Mouse (Mus musculus) midbrain, embryonic 15.5 days (tissue): ENCODE data around the gene Phlda1. TPM values are rescaled to one million over a fixed set of nuclear protein-coding genes. Genes with fewer than 3 reads are reported as not detected.

Experiments
- ATAC-seq: fragments of 200-750 bp; cut with Nextera tagmentation; replicated peaks from 2 replicates; pipeline ENCODE4 v1.8.0; 2017; ENCODE audit warnings: moderate TSS enrichment
- H3K27ac ChIP-seq: fragments of 300-500 bp; sonication (generic); 2 replicates; pipeline ENCODE4 v1.5.1; 2015; ENCODE audit warnings: mild to moderate bottlenecking, inconsistent platforms
- H3K27me3 ChIP-seq: fragments of 300-500 bp; sonication (generic); replicated peaks from 2 replicates; pipeline ENCODE4 v1.6.1; 2015; ENCODE audit warnings: inconsistent platforms
- H3K36me3 ChIP-seq: fragments of 300-500 bp; sonication (generic); replicated peaks from 2 replicates; pipeline ENCODE4 v1.6.1; 2015; ENCODE audit warnings: inconsistent platforms
- H3K4me1 ChIP-seq: fragments of 300-500 bp; sonication (generic); 2 replicates; pipeline ENCODE4 v1.6.1; 2015; ENCODE audit warnings: inconsistent platforms
- H3K4me2 ChIP-seq: fragments of 300-500 bp; sonication (generic); 2 replicates; pipeline ENCODE4 v1.6.1; 2015; ENCODE audit warnings: inconsistent platforms, mild to moderate bottlenecking, moderate library complexity
- H3K4me3 ChIP-seq: fragments of 300-500 bp; sonication (generic); 2 replicates; pipeline ENCODE4 v1.5.1; 2015; ENCODE audit warnings: mild to moderate bottlenecking, inconsistent platforms
- H3K9ac ChIP-seq: fragments of 300-500 bp; sonication (generic); 2 replicates; pipeline ENCODE4 v1.6.1; 2015; ENCODE audit warnings: mild to moderate bottlenecking, inconsistent platforms
- H3K9me3 ChIP-seq: fragments of 300-500 bp; sonication (generic); 2 replicates; pipeline ENCODE4 v1.6.1; 2016; ENCODE audit warnings: inconsistent platforms
- WGBS: fragments of 180-500 bp; shearing (Covaris S2); methylation state at CpG from one replicate; pipeline ENCODE4 v1.1.7; 2015; ENCODE audit warnings: mixed read lengths; 5-methylcytosine and 5-hydroxymethylcytosine counted together
- polyA plus RNA-seq: library from polyadenylated mRNA; unstranded; fragments of >200 nt; fragmentation: Nextera tagmentation; extraction: Ambion mirVana; gene quantifications from 2 replicates; pipeline ENCODE4 v1.2.1, GENCODE M21; 2015

The Phlda1 gene
- polyA plus RNA-seq, 1 experiment from 2014 or later, result 35.8 TPM

DNA sequence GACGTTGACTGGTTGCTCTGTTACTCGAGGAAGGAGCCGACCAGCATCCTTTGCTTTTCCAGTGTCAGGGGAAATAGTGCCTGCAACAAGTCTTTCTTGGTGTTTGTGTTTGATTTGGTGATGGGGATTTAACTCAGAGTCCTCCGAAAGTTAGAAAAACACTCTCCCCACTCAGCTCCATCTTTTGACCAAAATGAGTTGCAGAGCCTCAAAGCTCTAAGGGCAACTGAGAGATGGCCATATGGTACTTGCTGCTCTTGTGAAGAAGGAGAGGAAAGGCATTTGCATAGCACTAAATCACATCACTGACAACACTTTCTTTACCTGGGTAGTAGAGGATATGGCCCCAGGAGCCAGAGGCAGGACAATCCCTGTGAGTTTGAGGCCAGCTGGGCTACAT lies 12.3 kb downstream of the Phlda1 start:
- Histone ChIP-seq H3K9me3 (no peaks in the 10 kb centered on the region), H3K36me3 (no peaks in the 10 kb centered on the region), H3K27me3 (0 out of 2 replicates have a peak, but pooled peaks cover 4% of the 10 kb centered on the region), H3K4me3 (no peak overlapping the region), H3K4me1 (peaks cover 13% of the 10 kb centered on the region), H3K4me2 (no peak overlapping the region), H3K9ac (no peak overlapping the region), H3K27ac (no peak overlapping the region)
- no peak for ATAC-seq
- 90% methylated on average over 4 of the region's 4 CpGs for WGBS

- H3K27ac ChIP-seq, result peak overlapping the region; percentile 23
- 0 out of 2 replicates have a peak, but pooled peaks cover 4% of the 10 kb centered on the region for H3K27me3 ChIP-seq
- ATAC-seq, result peak; percentile 67; the same call in 1 of the 2 replicates
- peaks cover 13% of the 10 kb centered on the region for H3K4me1 ChIP-seq
- H3K4me3 ChIP-seq, result peak overlapping the region; percentile 25
- WGBS, result 30% methylated on average over 24 of the region's 24 CpGs
- H3K9ac ChIP-seq, result 0 out of 2 replicates have a peak overlapping the region, but pooled peaks have one; percentile 21
- H3K4me2 ChIP-seq, result peak overlapping the region; percentile 39
- H3K9me3 ChIP-seq, result no peaks in the 10 kb centered on the region
- no peaks in the 10 kb centered on the region for H3K36me3 ChIP-seq
Observed at GRCm38 (mm10) chr10:111519620-111520370, 13.7 kb downstream of the Phlda1 start.

- H3K36me3 ChIP-seq, result no peaks in the 10 kb centered on the region
- no peak overlapping the region for H3K4me2 ChIP-seq
- no peak for ATAC-seq
- peaks cover 13% of the 10 kb centered on the region for H3K4me1 ChIP-seq
- 55% methylated on average over 3 of the region's 3 CpGs for WGBS
- H3K4me3 ChIP-seq, result no peak overlapping the region
- no peak overlapping the region for H3K27ac ChIP-seq
- H3K27me3 ChIP-seq, result 0 out of 2 replicates have a peak, but pooled peaks cover 4% of the 10 kb centered on the region
- no peaks in the 10 kb centered on the region for H3K9me3 ChIP-seq
- H3K9ac ChIP-seq, result no peak overlapping the region
Observed at GRCm38 (mm10) chr10:111520621-111521020, 14.5 kb downstream of the Phlda1 start.

DNA sequence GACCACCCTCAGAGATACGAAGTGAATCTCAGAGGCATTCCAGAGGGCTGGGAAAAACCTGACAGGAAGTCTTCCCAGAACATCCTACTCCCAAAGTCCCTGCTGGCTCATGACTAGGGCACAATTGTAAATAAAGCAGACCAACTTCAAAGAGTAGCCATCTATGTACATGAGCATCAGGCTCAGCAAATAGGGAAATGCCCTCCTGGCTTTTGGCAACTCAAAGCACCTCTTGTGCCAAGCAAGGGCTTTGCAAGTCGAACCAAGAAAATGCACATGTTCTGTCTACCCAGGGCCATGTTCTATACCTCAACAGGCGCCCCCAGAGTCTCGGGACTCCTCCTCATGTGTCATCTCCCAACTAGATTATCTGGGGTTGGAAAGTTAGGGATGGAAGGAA lies 15.6 kb downstream of the Phlda1 start:
- Histone ChIP-seq H3K4me2 (no peak overlapping the region), H3K27me3 (0 out of 2 replicates have a peak, but pooled peaks cover 4% of the 10 kb centered on the region), H3K36me3 (no peaks in the 10 kb centered on the region), H3K9ac (no peak overlapping the region), H3K9me3 (no peaks in the 10 kb centered on the region), H3K4me3 (no peak overlapping the region), H3K27ac (no peak overlapping the region), H3K4me1 (peaks cover 13% of the 10 kb centered on the region)
- WGBS, result 74% methylated on average over 4 of the region's 4 CpGs
- no peak for ATAC-seq

DNA sequence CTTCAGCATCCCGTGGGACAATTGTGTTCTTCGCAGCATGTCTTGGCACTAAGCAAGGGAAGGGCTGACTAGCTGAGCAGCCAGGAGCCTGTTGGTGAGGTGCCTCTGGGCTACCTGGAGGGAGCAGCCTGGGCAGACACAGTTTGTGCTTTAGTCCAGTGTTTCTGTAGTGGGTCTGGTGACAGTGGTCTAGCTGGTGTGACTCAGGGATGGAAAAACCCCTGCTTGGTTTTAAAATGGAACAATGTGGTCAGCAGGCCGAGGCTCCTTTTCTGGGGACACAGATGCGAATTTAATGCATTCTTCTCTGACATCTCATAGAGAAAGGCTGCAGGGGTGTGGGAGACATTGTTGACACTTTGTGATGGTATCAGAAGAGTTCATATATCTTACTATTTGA lies 16.1 kb downstream of the Phlda1 start:
- no peaks in the 10 kb centered on the region for H3K9me3 ChIP-seq
- H3K9ac ChIP-seq, result no peak overlapping the region
- peaks cover 13% of the 10 kb centered on the region for H3K4me1 ChIP-seq
- no peak overlapping the region for H3K4me3 ChIP-seq
- no peaks in the 10 kb centered on the region for H3K36me3 ChIP-seq
- ATAC-seq, result no peak
- 0 out of 2 replicates have a peak, but pooled peaks cover 2% of the 10 kb centered on the region for H3K27me3 ChIP-seq
- no peak overlapping the region for H3K4me2 ChIP-seq
- WGBS, result 73% methylated on average over 4 of the region's 4 CpGs
- no peak overlapping the region for H3K27ac ChIP-seq

DNA sequence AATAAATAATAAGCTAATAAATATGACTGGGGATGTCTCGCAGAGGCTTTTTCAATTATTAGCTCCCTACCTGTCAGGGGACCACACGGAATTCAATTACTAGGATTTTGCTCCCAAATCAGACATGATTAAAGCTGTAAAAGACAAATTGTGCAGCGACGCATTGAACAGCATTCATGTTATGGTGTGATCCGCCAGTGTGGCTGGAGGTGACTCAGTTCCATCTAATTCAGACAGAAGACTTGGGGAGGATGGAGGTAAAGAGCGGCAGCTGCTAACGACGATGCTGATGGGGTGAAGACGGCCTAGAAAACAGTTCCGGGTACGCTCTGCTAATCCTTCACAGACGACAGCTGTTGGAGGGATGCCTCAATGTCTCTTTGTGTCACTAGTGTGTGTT lies 17.8 kb downstream of the Phlda1 start:
- H3K9ac ChIP-seq, result no peak overlapping the region
- ATAC-seq, result no peak
- WGBS, result 26% methylated on average over 12 of the region's 12 CpGs
- no peak overlapping the region for H3K27ac ChIP-seq
- no peak overlapping the region for H3K4me2 ChIP-seq
- peaks cover 13% of the 10 kb centered on the region for H3K4me1 ChIP-seq
- H3K27me3 ChIP-seq, result no peaks in the 10 kb centered on the region
- no peaks in the 10 kb centered on the region for H3K36me3 ChIP-seq
- no peaks in the 10 kb centered on the region for H3K9me3 ChIP-seq
- H3K4me3 ChIP-seq, result no peak overlapping the region

DNA sequence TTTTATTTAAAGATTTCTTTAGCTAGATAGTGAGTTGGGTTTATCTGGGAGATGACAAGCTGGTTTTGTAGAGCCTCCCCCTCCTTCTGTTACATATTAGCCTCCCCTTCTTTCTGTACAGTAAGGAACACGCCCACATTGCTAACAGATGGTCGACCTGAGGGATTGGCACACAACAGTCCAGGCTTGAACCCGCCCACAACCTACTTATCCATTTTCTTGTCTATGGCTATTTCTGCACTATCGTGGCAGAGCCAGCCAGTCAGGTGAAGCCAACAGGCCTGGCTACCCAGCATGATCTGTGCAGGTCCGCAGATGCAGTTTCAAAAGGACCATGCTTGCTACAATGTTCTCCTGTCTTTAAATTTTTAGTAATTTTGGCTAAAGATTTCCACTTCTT lies 21.0 kb downstream of the Phlda1 start:
- no peak for ATAC-seq
- Histone ChIP-seq H3K9me3 (no peaks in the 10 kb centered on the region), H3K4me1 (no peaks in the 10 kb centered on the region), H3K4me3 (no peak overlapping the region), H3K27ac (no peak overlapping the region), H3K4me2 (no peak overlapping the region), H3K36me3 (no peaks in the 10 kb centered on the region), H3K9ac (no peak overlapping the region), H3K27me3 (no peaks in the 10 kb centered on the region)
- 80% methylated on average over 5 of the region's 5 CpGs for WGBS

GRCm38 (mm10) chr10:111527613-111528012 lies 21.5 kb downstream of the Phlda1 start:
- 90% methylated on average over 7 of the region's 7 CpGs for WGBS
- no peaks in the 10 kb centered on the region for H3K9me3 ChIP-seq
- ATAC-seq, result no peak
- H3K4me2 ChIP-seq, result no peak overlapping the region
- H3K4me3 ChIP-seq, result no peak overlapping the region
- no peak overlapping the region for H3K27ac ChIP-seq
- H3K27me3 ChIP-seq, result no peaks in the 10 kb centered on the region
- H3K9ac ChIP-seq, result no peak overlapping the region
- no peaks in the 10 kb centered on the region for H3K36me3 ChIP-seq
- no peaks in the 10 kb centered on the region for H3K4me1 ChIP-seq

GRCm38 (mm10) chr10:111528283-111528682 lies 22.2 kb downstream of the Phlda1 start:
- Histone ChIP-seq H3K9ac (no peak overlapping the region), H3K9me3 (no peaks in the 10 kb centered on the region), H3K4me2 (no peak overlapping the region), H3K4me3 (no peak overlapping the region), H3K27me3 (no peaks in the 10 kb centered on the region), H3K4me1 (no peaks in the 10 kb centered on the region), H3K27ac (no peak overlapping the region), H3K36me3 (no peaks in the 10 kb centered on the region)
- 77% methylated on average over 4 of the region's 4 CpGs for WGBS
- no peak for ATAC-seq

DNA sequence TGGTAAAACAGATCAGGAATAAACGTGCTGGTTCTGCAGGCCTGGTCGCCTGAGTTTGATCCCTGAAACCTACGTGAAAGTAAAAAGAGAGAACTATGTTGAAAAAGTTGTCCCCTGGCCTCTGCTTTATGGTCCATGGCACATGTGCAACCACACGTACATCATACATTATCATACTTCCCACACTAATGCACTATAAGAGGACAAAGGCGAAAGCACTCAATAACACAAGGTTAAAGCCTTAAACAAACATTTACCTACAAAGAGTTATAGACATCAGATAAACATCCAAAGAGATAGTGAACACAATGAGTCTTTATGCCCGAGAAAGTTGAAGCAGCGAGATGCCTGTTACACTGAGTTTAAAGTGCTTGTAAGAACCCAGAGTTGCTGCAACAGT lies 24.3 kb downstream of the Phlda1 start:
- 84% methylated on average over 7 of the region's 7 CpGs for WGBS
- no peaks in the 10 kb centered on the region for H3K9me3 ChIP-seq
- H3K36me3 ChIP-seq, result no peaks in the 10 kb centered on the region
- H3K27me3 ChIP-seq, result no peaks in the 10 kb centered on the region
- no peak overlapping the region for H3K27ac ChIP-seq
- no peak for ATAC-seq
- H3K9ac ChIP-seq, result no peak overlapping the region
- no peaks in the 10 kb centered on the region for H3K4me1 ChIP-seq
- no peak overlapping the region for H3K4me3 ChIP-seq
- no peak overlapping the region for H3K4me2 ChIP-seq

DNA sequence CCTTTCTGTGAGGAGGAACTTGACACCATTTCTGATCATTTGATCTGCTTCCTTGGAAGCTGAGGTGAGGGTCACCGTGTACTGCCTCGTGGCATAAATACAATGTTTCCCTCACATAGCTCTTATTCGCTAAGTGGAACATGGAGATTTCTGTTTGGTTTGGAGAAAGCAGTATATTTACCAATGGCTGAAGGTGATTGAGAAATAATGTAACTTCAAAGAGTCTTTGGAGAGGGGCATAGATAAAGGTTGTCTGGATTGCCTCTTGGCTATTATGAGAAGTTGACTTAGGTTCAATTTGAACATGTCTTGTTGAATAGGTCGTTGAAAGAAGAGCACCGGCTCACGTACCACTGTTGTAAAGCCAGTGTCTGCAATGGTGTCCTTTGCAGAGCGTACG lies 28.6 kb downstream of the Phlda1 start:
- no peaks in the 10 kb centered on the region for H3K36me3 ChIP-seq
- H3K27ac ChIP-seq, result no peak overlapping the region
- H3K9ac ChIP-seq, result no peak overlapping the region
- no peaks in the 10 kb centered on the region for H3K9me3 ChIP-seq
- no peak for ATAC-seq
- H3K27me3 ChIP-seq, result no peaks in the 10 kb centered on the region
- 74% methylated on average over 8 of the region's 8 CpGs for WGBS
- no peak overlapping the region for H3K4me3 ChIP-seq
- H3K4me2 ChIP-seq, result no peak overlapping the region
- H3K4me1 ChIP-seq, result peaks cover 3% of the 10 kb centered on the region; the same call in 1 of the 2 replicates

DNA sequence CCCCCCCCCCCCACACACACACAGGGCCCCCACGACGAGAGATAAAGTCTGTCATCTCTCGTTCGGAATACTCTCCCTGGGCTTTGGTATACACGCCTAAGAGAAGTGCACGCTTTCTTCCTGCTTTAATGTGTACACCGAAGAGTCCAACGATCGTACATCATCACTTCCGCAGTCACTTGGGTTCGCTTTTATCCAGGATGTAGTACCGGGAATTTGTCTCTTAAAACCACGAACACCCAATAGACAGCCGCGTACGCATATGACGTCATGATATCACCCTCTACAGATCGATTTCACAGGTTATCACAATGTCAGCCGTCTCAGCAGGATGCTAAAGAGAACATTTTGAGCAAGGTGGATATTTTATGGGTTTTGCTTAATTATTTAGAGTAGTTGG lies 31.3 kb downstream of the Phlda1 start:
- no peaks in the 10 kb centered on the region for H3K36me3 ChIP-seq

More for the DNA sequence above, 31.3 kb downstream of the Phlda1 start:
- WGBS, result 91% methylated on average over 19 of the region's 19 CpGs
- no peak overlapping the region for H3K27ac ChIP-seq
- no peak overlapping the region for H3K4me2 ChIP-seq
- H3K9me3 ChIP-seq, result no peaks in the 10 kb centered on the region
- no peak for ATAC-seq
- H3K9ac ChIP-seq, result no peak overlapping the region
- peaks cover 5% of the 10 kb centered on the region; the same call in 1 of the 2 replicates for H3K4me1 ChIP-seq
- no peaks in the 10 kb centered on the region for H3K27me3 ChIP-seq
- H3K4me3 ChIP-seq, result no peak overlapping the region
